Mouse (Mus musculus): ENCODE measurements at regions not wholly inside any gene's neighbourhood (a gene's known extent, or its start where the extent isn't known, plus 50 kb on each side); places are given as distances from the start of the nearest gene placed in this dataset.

DNA sequence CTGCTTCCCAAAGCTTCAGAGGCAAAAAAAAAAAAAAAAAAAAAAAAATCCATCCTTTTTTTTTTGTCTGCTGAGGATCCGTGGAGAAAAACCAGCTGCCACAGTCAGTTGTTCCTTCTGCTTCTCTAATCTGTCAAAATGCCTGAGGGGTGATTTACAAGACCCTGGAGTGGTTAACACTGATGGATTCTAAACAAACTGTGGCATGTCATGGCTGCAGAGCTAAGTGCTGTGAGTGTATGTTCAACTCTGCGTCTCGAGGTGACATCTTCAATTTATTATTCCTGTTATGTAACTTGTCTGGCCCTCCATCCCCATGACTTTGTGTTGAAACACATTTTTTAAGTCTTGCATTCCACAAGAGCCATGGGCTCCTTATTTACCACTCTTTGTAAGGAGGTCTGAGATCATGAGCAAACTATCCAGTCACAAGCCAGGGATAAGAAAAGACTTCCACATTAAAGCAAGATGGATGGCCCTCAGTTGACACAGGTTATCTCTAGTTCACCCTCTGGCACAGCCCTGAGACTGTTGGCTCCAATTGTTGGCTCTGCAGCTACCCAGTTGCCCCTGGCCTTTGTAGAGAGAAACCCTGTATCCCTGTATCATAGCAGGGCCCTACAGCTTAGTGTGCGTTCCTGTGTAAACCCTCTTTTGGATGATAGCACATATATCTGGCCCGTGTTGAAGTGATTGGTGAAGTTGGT lies 153.6 kb downstream of the Thbs2 start:
- ATAC-seq (ENCODE audit: poor library complexity, severe bottlenecking) = no peak

DNA sequence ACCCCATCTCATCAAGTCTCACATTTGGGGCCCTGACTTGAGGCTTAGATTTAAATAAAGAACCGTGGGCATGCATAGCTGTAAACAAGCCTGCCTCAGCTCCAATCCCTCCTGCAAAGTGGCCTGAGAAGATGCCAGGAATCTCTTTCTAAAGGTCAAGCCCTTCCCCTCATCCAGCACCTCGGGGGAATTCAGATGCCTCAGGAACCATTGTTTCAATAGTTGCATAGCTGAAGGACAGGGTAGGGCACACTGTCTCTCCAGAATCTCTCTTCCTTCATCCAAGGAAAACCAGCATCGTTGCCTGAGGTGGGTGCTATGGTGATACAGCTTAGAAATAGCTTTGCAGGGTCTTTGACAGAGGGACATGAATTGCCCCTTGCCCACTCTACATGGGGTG lies 154.4 kb downstream of the Thbs2 start:
- ATAC-seq (ENCODE audit: poor library complexity, severe bottlenecking) = no peak

DNA sequence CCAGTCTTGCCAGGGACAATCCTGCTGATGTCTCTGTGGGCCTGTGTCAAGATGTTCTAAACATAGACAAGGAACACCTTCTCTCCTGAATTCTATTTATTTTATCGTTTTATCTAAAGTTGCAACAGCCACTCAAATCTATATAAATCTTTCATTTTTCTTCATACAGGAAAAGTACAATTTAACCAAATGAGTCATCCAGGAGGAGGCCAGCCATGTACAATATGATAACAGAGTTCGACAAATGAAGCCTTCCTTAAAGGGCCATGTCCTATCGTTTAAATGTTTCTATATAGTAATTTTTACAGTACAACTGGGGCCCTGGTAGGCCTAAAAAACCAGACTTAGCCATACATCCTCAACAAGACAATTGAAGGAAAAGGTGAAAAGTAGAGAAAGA lies 154.8 kb downstream of the Thbs2 start:
- no peak for ATAC-seq (ENCODE audit: poor library complexity, severe bottlenecking)

DNA sequence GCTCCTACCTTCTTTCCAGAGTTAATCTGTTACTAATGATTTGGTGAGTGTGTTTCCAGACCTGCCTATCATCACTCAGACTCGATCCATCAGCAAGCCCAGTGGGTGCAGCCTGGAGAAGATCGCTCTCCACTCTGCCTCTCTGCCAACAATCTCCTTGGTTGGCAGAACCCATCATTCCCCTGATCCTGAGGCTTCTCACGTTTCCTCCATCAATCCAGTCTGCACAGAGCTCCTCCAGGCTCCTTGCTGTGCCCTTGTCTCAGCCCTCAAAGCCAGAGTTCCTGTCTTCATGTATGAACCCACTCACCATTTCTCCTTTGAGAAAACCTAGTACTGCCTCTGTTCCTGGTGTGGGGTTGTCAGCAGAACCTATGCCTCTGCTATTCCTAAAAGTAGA lies 155.5 kb downstream of the Thbs2 start:
- ATAC-seq (ENCODE audit: poor library complexity, severe bottlenecking) = no peak

DNA sequence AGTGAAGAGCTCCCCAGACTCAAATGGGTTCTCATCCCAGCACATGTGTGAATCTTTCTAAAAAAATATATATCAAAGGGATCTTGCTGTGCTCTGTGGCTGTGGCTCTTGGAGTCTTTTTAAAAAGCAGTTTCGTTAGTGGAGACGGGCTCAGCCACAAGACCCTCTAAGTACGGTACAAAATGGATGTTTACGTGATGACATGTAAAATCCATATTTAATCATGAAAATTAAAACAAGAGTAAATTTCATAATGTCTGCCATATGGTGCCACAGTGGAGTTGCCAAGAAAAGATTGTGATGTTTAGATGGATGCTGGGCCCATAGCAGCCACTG lies 161.1 kb downstream of the Thbs2 start:
- ATAC-seq (ENCODE audit: poor library complexity, severe bottlenecking) = no peak

DNA sequence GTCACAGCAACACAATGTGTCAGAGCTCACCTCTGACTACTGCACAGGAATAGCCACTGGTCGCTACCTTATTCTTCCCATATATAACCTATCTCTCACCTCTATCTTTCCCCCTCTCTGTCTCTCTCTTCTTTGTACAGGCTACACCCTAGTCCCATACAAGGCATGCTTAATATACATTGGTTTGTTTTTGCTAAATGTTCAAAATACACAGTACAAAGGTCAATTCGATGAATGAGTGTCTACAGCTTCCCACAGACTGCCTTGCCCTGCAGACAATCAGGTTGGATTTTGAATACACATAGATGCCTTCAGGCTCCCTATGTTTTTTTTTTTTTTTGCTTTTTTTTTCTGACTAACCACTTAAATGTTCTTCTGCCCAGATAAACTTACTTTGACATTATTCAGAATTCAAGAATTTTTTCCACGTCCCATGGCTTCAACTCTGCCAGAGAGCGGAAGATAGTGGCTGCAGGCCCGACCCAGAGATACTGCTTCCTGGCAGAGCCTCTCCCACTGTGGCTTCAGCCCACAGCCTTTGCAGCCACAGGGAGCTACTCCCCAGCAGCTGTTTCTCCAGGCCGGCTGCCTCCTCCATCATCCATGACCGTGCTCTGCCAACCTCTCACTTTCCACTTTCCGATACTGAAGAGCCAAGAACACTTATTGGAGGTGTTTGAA lies 161.6 kb downstream of the Thbs2 start:
- ATAC-seq (ENCODE audit: poor library complexity, severe bottlenecking) = no peak

DNA sequence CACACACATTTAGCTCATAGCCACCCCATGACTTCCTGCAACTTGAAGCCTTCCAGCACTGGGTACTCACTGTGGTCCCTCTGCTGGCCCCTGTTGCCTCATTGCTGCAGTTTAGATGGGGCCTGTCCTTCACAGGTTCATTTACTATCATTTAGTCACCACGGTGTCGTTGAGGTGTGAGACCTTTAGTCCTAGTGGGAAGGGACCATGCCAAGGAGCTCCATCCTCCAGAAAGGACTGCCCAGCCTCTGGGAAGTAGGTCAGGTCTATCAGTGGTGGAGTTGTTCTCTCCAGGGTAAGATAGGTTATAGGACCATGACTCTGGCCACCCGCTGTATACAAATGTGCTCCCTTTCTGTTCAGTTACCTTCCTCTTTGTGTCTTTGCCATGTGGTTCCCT lies 162.2 kb downstream of the Thbs2 start:
- no peak for ATAC-seq (ENCODE audit: poor library complexity, severe bottlenecking)

DNA sequence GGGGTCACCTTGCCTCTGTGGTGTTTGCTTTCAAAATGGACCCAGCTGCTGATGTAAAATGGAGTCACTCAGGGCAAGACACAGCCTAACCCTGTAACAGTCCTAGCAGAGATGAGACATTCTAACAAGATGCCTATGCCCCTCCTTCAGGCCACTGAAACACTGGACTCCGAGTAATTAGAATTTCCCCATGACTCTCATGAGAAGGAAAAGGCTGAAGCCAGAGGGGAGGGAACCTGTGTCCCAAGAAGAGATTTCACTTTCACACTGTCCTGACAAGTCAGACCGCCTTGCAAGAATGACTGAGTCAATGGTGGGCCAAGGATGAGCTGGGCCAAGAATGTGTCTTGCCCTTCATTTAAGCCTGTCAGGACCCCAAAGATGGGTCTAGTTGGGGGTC lies 166.3 kb downstream of the Thbs2 start:
- no peak for ATAC-seq (ENCODE audit: poor library complexity, severe bottlenecking)

DNA sequence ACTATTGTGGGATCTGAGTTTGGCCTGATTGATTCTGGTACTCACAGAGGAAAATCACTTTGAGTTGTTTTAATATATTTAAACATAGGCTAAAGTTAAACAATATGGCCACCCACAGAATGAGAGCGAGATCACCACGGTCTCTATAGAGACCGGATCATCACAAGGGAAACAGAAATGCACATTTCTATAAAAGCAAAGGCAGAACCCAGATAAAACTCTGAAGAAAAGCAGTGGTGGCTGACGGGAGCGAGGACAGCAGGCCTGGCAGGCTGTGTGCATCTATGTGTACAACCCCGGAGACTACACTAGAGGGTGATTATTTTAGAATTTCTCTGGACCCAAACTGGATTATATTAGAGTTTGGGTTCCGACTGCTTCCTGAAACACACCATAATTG lies 168.8 kb downstream of the Thbs2 start:
- no peak for ATAC-seq (ENCODE audit: poor library complexity, severe bottlenecking)

DNA sequence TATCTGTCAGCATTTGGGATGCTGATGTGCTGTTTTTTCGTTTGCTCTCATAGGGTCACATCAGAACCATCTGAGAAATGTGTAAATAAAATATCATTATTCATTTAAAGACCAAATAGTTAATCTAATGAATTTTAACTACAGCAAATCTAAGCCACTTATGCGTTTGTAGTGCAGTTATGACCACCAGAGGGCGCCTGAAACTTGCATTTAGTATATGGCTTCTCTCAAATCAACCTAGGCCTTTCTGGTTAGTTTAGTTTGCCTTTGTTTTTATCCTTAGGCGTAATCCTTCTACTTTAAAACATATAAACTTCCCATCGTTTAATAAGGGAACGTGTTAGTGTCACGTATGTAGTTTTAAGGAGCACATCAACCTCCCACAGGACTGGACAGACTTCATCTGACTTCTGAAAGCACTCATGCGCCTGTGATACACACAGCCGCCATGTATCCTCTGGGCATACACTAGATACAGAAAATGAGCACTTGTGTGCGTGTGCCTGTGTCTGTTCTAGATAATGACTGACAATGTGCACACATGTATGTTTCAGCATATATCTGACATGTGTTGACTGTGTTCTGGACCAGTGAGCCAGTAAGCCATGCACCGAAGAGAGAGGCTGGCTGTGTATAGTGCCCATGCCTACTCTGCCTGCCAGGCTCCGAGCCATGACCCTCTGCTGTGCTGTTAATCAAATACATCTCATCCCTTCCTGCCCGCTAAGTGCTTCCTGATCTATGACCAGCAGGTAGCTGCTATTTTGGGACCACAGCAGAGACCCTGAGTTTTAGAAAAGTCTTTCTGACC lies 169.4 kb downstream of the Thbs2 start:
- ATAC-seq (ENCODE audit: poor library complexity, severe bottlenecking) = no peak

DNA sequence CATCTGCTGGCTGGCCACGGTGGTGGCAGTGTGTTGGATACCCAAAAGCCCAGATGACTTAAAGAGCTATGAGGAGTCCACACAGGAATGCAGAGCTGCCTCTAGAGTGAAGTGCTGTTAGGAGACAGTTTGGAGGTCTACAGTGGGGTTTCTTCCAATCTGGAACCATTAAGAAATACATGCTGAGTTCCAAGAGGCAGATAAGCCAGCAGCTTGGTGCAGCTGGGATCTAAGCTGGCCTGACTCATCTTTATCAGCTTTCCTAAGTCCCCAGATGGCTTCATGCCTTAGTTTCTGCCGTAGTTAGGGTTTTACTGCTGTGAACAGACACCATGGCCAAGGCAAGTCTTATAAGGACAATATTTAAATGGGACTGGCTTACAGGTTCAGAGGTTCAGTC lies 172.0 kb downstream of the Thbs2 start:
- no peak for ATAC-seq (ENCODE audit: poor library complexity, severe bottlenecking)

DNA sequence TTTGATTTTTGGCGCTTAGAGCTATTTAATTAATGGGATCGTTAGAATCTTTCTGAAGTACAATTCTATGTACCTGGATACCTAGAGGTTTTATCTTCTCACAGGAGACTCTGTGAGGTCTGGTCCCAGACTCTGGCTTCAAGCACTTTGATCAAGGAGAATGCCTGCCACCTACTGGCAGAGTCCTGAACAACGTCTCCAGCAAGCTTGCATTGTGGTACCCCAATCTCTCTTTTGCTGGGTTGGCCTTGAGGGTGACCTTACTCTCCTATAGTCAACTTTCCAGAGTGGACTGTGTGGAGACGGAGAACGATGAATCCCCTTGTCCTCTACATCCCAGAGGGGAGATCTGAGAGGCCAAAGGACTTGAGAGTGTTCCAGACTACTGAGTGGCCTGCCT lies 173.5 kb downstream of the Thbs2 start:
- ATAC-seq (ENCODE audit: poor library complexity, severe bottlenecking) = no peak

DNA sequence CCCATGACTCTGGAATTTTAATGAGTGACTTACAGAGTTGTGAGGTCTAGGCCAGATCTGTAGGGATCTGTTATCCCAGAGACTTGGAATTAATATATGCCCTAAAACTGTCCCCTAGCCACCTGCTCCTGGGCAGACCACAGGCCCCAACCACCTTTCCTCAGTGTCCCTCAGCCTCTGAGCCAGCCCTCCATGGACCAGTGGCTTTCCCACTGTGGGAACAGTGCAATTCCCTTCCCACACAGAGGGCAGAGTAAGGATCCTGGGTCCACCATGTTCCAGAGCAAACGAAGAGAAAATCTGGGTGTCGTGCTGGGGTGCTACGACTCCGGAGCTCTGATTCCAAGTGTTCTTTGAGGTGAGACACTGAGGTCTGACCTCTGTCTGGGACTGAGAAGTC lies 174.7 kb downstream of the Thbs2 start:
- ATAC-seq (ENCODE audit: poor library complexity, severe bottlenecking) = no peak

DNA sequence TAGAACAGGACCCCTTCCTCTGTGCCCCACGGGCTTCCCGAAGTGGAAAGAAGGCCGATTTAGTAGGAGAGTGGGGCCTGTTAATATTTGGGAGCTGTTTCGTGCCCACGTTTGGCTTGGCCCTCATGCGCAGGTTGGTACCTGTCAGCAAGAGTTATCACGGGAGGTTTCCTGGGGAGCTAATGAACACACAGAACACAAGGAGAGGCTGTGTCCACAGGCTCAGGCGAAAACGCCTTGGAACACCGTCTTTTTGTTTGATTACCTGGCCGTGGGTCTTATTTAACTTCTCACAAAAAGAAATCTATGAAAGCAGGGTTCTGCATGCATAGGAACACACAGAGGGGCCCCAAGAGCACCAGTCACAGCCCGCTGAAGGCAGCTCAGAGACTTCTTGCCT lies 175.8 kb downstream of the Thbs2 start:
- no peak for ATAC-seq (ENCODE audit: poor library complexity, severe bottlenecking)

DNA sequence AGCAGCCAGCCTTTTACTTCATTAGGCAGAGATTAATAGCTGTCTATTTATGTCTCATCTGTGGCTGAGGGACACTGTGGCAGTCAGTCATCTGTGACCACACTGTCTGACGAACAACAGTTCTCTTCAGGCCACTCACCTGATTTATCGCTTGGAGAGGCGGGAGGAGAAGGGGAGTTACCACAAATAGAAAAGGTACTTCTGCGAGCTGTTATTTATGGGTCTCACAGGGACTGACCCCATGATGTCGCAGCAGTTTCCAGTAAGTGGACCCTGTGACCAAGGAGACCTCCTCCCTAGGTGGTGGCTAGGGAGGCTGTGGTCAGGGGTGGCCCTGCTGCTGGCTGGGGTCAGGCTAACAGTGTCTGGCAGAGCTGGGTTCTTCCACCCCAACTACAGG lies 176.7 kb downstream of the Thbs2 start:
- no peak for ATAC-seq (ENCODE audit: poor library complexity, severe bottlenecking)

DNA sequence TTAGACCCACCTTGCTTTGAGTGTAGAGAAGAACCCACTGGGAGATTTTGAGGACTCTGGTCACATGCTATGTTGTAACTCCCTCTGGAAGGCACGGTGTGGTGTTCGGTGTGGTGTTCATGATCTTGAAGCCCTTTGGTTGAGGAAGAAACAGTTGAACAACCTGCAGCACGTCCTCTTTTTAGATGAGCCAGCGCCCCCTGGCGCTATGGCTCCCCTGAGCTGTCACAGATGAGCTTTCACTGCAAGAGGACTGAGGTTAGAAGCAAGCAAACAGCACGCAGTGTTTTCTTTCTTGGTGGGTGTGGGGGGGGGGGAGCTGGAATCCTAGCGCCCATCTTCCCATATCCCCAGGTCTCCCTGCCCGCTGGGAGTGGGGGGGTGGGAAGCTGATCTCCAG lies 177.9 kb downstream of the Thbs2 start:
- no peak for ATAC-seq (ENCODE audit: poor library complexity, severe bottlenecking)

DNA sequence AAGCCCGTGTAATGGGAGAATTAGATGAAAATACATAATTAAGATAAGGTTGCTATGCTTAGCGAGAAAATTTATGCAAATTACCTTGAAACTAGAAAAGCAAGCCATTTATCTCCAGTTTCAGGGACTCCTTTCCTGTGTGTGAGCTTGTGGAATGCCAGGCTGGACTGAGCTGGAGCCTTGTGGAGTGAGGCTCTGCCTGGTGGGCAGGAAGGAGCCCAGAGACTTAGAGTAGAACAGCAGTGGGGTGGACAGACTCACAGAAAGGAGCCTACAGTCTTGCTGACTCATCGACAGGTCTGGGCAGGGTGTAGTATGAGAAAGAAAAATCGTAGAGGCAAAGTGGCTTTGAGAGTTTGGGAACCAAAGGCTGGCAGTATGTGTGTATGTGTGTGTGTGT lies 180.6 kb downstream of the Thbs2 start:
- no peak for ATAC-seq (ENCODE audit: poor library complexity, severe bottlenecking)

DNA sequence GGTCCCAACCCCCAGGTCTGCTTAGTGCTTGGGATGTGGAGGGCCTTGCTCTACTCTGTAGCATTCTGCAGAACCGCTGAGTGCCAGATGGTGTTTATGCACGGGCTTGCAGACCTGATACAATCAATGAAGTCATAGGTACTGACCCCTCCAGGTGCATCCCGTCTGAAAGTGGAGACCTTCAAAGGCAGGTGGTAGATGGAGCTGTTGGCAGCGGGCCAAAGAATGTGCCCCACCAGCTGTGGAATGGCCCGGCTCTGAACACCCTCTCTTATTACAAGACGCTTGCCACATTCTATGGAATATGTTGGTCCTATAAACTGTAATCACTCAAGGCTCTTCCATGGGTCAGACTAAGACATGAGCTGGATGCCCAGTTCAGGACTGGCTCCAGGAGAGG lies 183.5 kb downstream of the Thbs2 start:
- no peak for ATAC-seq (ENCODE audit: poor library complexity, severe bottlenecking)

DNA sequence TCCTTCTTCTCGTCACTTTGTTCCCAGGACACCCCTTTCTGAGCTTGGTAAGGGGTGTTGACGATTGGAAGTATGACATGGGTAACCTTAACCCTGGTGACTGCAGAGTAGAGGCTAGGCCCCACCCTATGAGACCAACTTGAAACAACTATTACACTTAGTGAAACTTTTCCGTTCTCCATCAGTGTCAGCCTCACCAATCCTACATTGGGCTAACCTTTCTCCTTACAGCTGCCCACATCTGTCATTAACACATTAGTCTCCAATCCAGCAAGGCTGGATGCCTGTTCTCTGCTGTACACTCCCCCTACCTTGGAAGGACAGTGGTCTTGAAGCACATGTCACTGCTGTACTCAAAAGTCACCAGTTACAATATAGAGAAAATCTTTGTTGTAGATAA lies 186.9 kb downstream of the Thbs2 start:
- ATAC-seq (ENCODE audit: poor library complexity, severe bottlenecking) = no peak

DNA sequence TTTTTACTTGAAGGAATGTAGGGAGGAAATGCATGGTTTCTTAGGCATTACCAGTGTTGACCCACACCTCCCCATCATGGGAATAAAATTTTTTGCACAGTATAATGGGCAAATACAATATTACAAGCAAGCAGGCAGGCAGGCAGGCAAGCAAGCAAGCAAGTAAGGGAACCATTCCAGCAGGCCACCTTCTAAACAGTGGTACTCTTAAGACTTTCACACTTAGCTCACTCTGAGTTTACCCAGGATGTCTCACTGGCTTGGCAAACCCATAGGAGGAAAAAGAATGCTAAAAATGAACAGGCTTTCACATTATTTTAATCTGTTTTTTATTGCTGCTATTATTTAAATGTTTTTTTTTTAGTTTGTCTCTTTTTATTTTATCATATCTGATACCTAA lies 187.9 kb downstream of the Thbs2 start:
- ATAC-seq (ENCODE audit: poor library complexity, severe bottlenecking) = no peak

DNA sequence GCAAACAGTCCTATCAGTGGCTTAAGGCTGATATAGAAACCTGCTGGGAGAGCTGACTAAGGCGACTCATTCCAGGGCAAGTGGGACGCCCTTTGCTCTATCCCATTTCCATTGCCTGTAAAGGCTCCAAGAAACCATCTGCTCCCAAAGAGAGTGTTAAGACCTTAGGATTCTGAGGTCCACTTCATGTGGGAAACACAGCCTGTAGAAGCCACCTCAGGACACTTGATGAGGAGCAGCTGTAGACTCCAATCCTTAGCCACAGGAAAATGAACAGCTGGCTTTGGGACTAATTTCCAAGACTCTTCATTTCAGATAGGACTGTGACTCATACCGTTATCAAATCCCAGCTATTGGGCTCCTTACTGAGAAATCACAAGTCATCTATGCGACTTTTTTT lies 188.6 kb downstream of the Thbs2 start:
- ATAC-seq (ENCODE audit: poor library complexity, severe bottlenecking) = no peak

DNA sequence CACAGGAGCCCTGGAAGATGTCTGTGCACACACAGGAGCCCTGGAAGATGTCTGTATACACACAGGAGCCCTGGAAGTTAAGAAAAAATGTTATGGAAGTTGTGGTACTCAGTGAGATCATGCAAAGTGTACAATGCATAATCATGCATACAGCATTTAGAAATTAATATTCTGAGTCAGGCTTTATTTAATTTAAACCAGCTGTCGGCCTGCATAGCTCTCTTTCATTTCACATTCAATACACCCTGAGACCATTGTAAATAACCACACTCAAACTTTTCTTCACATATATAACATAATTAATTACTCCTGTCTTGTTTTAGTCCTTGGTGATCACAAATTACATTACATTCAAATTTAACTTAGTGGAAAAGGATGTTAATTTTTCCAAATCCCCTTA lies 190.4 kb downstream of the Thbs2 start:
- no peak for ATAC-seq (ENCODE audit: poor library complexity, severe bottlenecking)
